Mouse (Mus musculus) neural tube, embryonic 14.5 days (tissue): ENCODE data around the gene Map3k4. TPM values are rescaled to one million over a fixed set of nuclear protein-coding genes. Genes with fewer than 3 reads are reported as not detected.

ENCODE experiments used
- ATAC-seq: fragments of 200-750 bp; cut with Nextera tagmentation; 2 replicates; pipeline ENCODE4 v1.8.0; 2017; ENCODE audit warnings: low read depth, mild to moderate bottlenecking, moderate TSS enrichment, moderate library complexity
- H3K27ac ChIP-seq: fragments of 300-500 bp; sonication (generic); 2 replicates; pipeline ENCODE4 v1.5.1; 2014; ENCODE audit warnings: low read depth, mild to moderate bottlenecking, control low read depth, low read length, moderate library complexity, mixed read lengths
- H3K27me3 ChIP-seq: fragments of 300-500 bp; sonication (generic); 2 replicates; pipeline ENCODE4 v1.6.1; 2014; ENCODE audit warnings: low read length; ENCODE audit not compliant: control insufficient read depth, insufficient read depth
- H3K36me3 ChIP-seq: fragments of 300-500 bp; sonication (generic); 2 replicates; pipeline ENCODE4 v1.6.1; 2014; ENCODE audit warnings: low read length, mixed read lengths; ENCODE audit not compliant: control insufficient read depth, insufficient read depth
- H3K4me1 ChIP-seq: fragments of 300-500 bp; sonication (generic); 2 replicates; pipeline ENCODE4 v1.6.1; 2014; ENCODE audit warnings: low read length; ENCODE audit not compliant: control insufficient read depth, insufficient read depth
- H3K4me2 ChIP-seq: fragments of 300-500 bp; sonication (generic); 2 replicates; pipeline ENCODE4 v1.6.1; 2014; ENCODE audit warnings: mild to moderate bottlenecking, low read depth, low read length, control low read depth
- H3K4me3 ChIP-seq: fragments of 300-500 bp; sonication (generic); 2 replicates; pipeline ENCODE4 v1.5.1; 2014; ENCODE audit warnings: low read depth, low read length, control low read depth, mixed read lengths
- H3K9ac ChIP-seq: fragments of 300-500 bp; sonication (generic); replicated peaks from 2 replicates; pipeline ENCODE4 v1.6.1; 2014; ENCODE audit warnings: low read depth, mild to moderate bottlenecking, control low read depth, low read length, mixed read lengths
- H3K9me3 ChIP-seq: fragments of 300-500 bp; sonication (generic); 2 replicates; pipeline ENCODE4 v1.6.1; 2016; ENCODE audit warnings: low read length; ENCODE audit not compliant: control insufficient read depth
- WGBS: fragments of 180-500 bp; shearing (Covaris S2); extraction: QIAGEN DNeasy Blood & Tissue Kit; methylation state at CpG from one replicate; pipeline ENCODE4 v1.1.7; 2014; 5-methylcytosine and 5-hydroxymethylcytosine counted together
- polyA plus RNA-seq: library from polyadenylated mRNA; unstranded; fragments of >200 nt; fragmentation: Nextera tagmentation; extraction: Ambion mirVana; gene quantifications from 2 replicates; pipeline ENCODE4 v1.2.1, GENCODE M21; 2014

Map3k4 gene
- polyA plus RNA-seq, 1 experiment from 2014 or later = 39.8 TPM

DNA sequence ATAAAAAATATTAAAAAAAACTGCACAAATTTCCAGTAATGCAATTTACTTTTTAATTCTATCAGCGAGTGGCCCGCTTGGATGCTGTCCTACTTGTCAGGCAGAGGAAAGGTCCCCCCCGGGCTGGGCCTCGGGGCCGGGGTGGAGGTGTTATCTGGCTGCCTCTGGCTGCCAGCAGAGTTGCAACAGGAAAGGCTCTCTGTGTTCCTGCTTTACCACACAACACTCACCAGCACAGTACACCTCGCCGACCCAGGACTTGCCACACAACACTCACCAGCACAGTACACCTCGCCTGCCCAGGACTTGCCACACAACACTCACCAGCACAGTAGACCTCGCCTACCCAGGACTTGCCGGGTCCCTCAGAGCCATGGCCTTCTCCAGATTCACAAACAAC lies 38.8 kb downstream of the Map3k4 start:
- Histone ChIP-seq H3K4me2 (no peak overlapping the region), H3K27ac (no peak overlapping the region), H3K27me3 (no peaks in the 10 kb centered on the region), H3K9me3 (no peaks in the 10 kb centered on the region; the same call in 1 of the 2 replicates), H3K4me3 (no peak overlapping the region), H3K4me1 (no peaks in the 10 kb centered on the region), H3K9ac (no peak overlapping the region), H3K36me3 (no peaks in the 10 kb centered on the region)
- WGBS = 98% methylated on average over 10 of the region's 10 CpGs
- ATAC-seq = no peak

DNA sequence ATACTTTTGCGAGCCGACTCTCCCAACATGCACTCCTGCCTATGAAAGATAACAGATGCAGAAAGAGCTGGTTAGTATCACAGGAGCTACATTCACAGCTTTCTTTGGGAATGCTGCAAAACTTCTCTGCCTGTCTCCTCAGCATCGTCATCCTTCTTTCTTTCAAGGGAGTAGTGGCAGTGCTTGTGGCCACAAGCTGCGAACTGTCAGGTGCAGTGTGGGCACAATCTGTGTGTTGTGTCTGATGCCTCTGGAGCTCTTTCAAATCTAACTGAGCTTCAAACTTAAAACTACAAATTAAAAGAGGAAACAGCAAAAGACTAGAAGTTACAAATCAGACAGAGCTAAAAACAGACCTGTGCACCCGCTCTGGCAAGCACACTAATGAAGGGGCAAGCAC lies 40.5 kb downstream of the Map3k4 start:
- Histone ChIP-seq H3K36me3 (no peaks in the 10 kb centered on the region), H3K27ac (no peak overlapping the region), H3K9me3 (no peaks in the 10 kb centered on the region; the same call in 1 of the 2 replicates), H3K4me3 (no peak overlapping the region), H3K9ac (no peak overlapping the region), H3K4me2 (no peak overlapping the region), H3K4me1 (no peaks in the 10 kb centered on the region), H3K27me3 (no peaks in the 10 kb centered on the region)
- ATAC-seq = no peak
- WGBS = 90% methylated on average over 5 of the region's 5 CpGs

- no peaks in the 10 kb centered on the region for H3K36me3 ChIP-seq
- H3K4me1 ChIP-seq = no peaks in the 10 kb centered on the region
- no peak overlapping the region for H3K4me2 ChIP-seq
- no peaks in the 10 kb centered on the region for H3K27me3 ChIP-seq
- H3K9me3 ChIP-seq = no peaks in the 10 kb centered on the region
- no peak overlapping the region for H3K9ac ChIP-seq
- ATAC-seq = no peak
- WGBS = 85% methylated on average over 4 of the region's 4 CpGs
- H3K4me3 ChIP-seq = no peak overlapping the region
- H3K27ac ChIP-seq = no peak overlapping the region
Measured at GRCm38 (mm10) chr17:12277297-12277696, 41.3 kb downstream of the Map3k4 start.

- Histone ChIP-seq H3K4me1 (no peaks in the 10 kb centered on the region), H3K9ac (no peak overlapping the region), H3K4me3 (no peak overlapping the region), H3K36me3 (0 out of 2 replicates have a peak, but pooled peaks cover 3% of the 10 kb centered on the region), H3K27me3 (no peaks in the 10 kb centered on the region), H3K9me3 (no peaks in the 10 kb centered on the region), H3K27ac (no peak overlapping the region), H3K4me2 (no peak overlapping the region)
- WGBS = 93% methylated on average over 11 of the region's 11 CpGs
- no peak for ATAC-seq
Measured at GRCm38 (mm10) chr17:12276496-12277200, 41.9 kb downstream of the Map3k4 start.

DNA sequence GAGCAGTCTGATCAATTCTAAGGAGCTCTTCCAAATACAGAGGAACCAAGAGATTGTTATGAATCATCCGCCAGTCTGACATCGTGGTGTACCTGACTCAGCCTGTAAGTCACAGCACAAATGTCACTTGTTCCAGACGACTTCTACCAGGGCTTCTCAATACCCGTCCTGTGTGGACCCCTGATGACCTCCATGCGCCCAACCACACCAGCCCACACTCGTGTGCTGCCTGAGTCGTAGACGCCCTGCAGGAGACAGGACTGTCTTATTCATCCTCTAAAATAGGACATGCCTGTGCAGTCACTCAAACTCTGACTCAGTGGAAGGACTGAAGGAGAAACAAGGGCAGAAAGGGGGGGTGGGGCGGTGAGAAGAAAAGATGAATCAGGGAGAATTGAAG lies 42.8 kb downstream of the Map3k4 start:
- Histone ChIP-seq H3K27ac (no peak overlapping the region), H3K4me3 (no peak overlapping the region), H3K27me3 (no peaks in the 10 kb centered on the region), H3K4me2 (no peak overlapping the region), H3K9me3 (no peaks in the 10 kb centered on the region), H3K9ac (no peak overlapping the region), H3K36me3 (peaks cover 12% of the 10 kb centered on the region; the same call in 1 of the 2 replicates), H3K4me1 (no peaks in the 10 kb centered on the region)
- 82% methylated on average over 9 of the region's 9 CpGs for WGBS
- ATAC-seq = no peak

DNA sequence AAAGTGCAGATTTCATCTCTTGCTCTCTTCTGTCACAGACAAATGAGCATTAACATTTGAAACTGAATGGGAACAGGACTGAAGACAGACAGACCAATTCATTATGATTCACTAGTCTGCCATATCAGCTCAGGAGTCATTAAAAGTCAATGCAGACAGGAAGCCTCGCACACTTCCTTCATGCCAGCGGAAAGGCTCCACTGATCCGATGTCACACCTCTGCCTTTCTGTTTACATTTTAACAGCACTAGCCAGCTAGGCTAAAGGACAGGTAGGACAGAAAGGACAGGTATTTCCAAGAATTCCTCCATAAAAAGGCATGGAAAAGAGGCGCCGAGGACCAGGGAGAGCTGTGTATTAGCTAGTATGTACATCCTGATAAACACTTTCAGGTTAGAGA lies 45.6 kb downstream of the Map3k4 start:
- Histone ChIP-seq H3K27ac (no peak overlapping the region), H3K27me3 (no peaks in the 10 kb centered on the region), H3K4me1 (no peaks in the 10 kb centered on the region), H3K9ac (no peak overlapping the region), H3K9me3 (no peaks in the 10 kb centered on the region), H3K36me3 (peaks cover 21% of the 10 kb centered on the region; the same call in 1 of the 2 replicates), H3K4me2 (no peak overlapping the region), H3K4me3 (no peak overlapping the region)
- 93% methylated on average over 5 of the region's 5 CpGs for WGBS
- no peak for ATAC-seq

DNA sequence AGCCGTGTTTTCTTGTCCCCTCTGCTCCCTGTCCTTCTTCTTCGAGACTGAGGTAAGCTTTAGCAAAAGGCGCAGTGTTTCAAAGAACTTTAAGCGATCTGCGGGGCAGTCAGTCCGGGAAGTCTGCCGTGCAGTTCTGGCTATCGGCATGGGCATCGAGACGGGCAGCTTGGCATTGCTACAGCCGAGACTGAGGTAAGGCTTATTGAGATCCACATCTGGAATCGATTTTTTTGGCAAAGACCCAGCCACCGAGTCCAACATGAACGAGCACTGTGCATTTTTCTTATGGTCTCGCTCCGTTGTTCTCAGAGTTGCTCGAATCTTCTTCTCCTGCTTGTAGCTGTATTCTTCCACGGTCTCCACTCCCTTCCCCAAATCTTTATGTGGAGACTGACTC lies 46.8 kb downstream of the Map3k4 start:
- Histone ChIP-seq H3K4me2 (no peak overlapping the region), H3K4me1 (peaks cover 10% of the 10 kb centered on the region), H3K9me3 (no peaks in the 10 kb centered on the region), H3K36me3 (peaks cover 21% of the 10 kb centered on the region; the same call in 1 of the 2 replicates), H3K4me3 (no peak overlapping the region), H3K27ac (no peak overlapping the region), H3K9ac (no peak overlapping the region), H3K27me3 (no peaks in the 10 kb centered on the region)
- 95% methylated on average over 18 of the region's 18 CpGs for WGBS
- ATAC-seq = no peak

DNA sequence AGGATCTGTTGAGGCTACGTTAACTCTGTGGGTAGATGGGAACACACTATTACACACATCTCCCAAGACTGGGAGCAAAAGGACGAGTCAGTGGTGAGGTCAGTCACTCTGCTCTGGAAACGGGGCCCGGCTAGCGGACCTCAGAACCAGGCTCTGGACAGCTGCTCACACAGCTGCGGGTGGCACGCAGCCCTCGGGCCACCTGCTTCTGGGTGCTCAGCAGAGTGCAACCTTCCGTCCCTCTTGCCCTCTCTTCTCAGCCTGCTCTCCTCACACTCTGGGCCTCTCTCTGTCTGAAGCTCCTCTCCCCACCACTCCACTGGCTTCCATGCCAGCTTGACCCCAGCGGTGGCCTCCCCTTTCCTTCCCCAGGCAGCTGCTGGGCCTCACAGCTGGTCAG lies 50.1 kb downstream of the Map3k4 start:
- Histone ChIP-seq H3K4me2 (no peak overlapping the region), H3K36me3 (peaks cover 25% of the 10 kb centered on the region), H3K27me3 (no peaks in the 10 kb centered on the region), H3K27ac (no peak overlapping the region), H3K4me1 (peaks cover 22% of the 10 kb centered on the region), H3K9ac (no peak overlapping the region), H3K9me3 (no peaks in the 10 kb centered on the region), H3K4me3 (no peak overlapping the region)
- no peak for ATAC-seq
- 76% methylated on average over 10 of the region's 10 CpGs for whole genome bisulfite sequencing

GRCm38 (mm10) chr17:12268091-12268490 lies 50.5 kb downstream of the Map3k4 start:
- Histone ChIP-seq H3K36me3 (peaks cover 25% of the 10 kb centered on the region), H3K4me3 (no peak overlapping the region), H3K9ac (no peak overlapping the region), H3K27me3 (no peaks in the 10 kb centered on the region), H3K9me3 (no peaks in the 10 kb centered on the region), H3K4me2 (no peak overlapping the region), H3K4me1 (peaks cover 22% of the 10 kb centered on the region), H3K27ac (no peak overlapping the region)
- WGBS = 70% methylated on average over 4 of the region's 4 CpGs
- ATAC-seq = no peak
